Mouse (Mus musculus): Measurements from ENCODE around the gene Cdc20.

DNA sequence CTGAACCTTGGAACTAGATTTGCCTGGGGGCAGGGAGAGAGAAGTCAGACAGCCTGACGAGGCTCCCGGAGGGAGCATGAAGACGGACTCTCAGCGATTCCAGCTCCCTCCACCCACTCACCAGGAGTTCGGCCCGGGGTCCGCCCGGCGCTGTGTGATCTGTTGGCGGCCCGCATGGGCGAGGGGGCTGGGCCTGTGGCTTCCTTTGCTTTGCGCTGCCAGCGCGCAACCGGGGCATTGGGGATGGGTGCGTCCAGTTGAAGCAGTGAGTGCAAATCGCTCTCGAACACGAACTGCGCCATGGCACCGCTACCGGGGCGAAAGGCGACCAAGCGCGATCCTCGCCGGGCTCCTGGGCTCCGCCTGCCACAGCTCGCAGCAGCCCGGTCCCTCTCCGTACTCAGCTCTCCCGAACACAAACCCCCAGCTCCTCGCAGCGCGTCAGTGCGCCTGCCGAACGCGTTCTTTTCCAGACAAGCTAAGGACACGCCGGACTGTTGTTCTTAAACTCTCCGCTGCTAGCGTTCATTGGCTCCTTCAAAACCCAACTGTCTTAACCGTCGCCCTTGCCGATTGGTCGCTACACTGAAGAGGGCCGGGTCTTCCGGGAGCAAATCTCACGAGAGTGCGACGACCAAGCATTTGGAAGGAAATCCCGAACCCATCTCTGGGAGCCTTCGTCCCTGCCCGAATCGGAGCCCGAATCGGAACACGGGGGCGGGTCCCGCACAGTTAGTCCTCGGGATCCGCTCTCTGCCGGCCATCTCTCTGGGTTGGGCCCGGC, at the start of gene Cdc20:
- TF ChIP-seq CTCF (IDR thresholded peaks at IDR 0.05; ENCODE audit: low read depth, low read length) (no peak), POLR2A (IDR thresholded peaks at IDR 0.05; ENCODE audit: extremely low read depth, insufficient read depth, low read length) (0 out of 2 replicates have a peak, but pooled peaks have one; percentile 40)
